Mouse (Mus musculus): Measurements from ENCODE around the gene Ets1. TPM values are rescaled to one million over a fixed set of nuclear protein-coding genes. Genes with fewer than 3 reads are reported as not detected.

Ets1 gene
- total and polyA plus RNA-seq, 3 experiments, result 10.0 to 23.5 (median 19.8) TPM

DNA sequence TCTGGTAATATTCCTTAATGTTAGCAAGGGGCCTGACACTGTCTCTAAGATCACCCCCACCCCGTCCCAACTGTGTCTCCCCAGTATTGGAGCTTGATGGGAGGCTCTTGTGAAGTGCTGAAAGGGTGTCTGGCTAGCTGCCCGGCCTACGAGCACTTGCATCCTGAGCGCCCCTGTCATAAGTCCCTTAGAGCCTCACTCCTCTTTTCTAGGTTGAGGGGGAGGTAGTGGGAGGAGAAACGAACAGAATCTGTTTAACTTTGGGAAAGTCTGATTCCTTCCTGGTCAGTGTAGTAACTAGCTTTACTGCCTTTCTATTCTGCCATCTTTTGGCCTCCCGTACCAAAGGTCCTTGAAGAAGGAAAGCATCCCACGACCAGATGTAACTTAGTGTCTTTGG lies 60.7 kb downstream of the Ets1 start:
- H3K79me2 ChIP-seq (replicated peaks; ENCODE audit: control insufficient read depth, extremely low read depth, insufficient read depth, poor library complexity, severe bottlenecking), result no peaks in the 10 kb centered on the region
- H3K4me1 ChIP-seq (ENCODE audit: control insufficient read depth in 1 of 2, insufficient read depth in 2 of 2), result peaks cover 0 to 44% of the 10 kb centered on the region in 2 experiments; a peak in 2 of 4 replicates
- H3K27ac ChIP-seq (ENCODE audit: insufficient read depth, low read depth), result no peak overlapping the region
- peak overlapping the region; percentile 46 for H3K9ac ChIP-seq (ENCODE audit: insufficient read depth, low read depth)
- in situ Hi-C loops (cut with MboI; ENCODE audit: low pct_ligation_motif_present, low pct_unique_long_range_greater_than_20kb, low sequenced_read_pairs) (loop anchor here (10.0 kb wide), 1 partner anchor 82 kb away; no protein-coding TSS in a partner anchor), dilution Hi-C loops (cut with MboI; ENCODE audit: extremely low pct_ligation_motif_present, extremely low pct_unique_long_range_greater_than_20kb, low sequenced_read_pairs) (no loop called here)
- no peaks in the 10 kb centered on the region for H3K27me3 ChIP-seq (replicated peaks)
- DNase-seq (ENCODE audit: extremely low read depth), result peak; percentile 31
- H3K4me3 ChIP-seq (replicated peaks in 1 of 3; ENCODE audit: low read depth in 2 of 3, low read length in 2 of 3, poor library complexity in 1 of 3), result peak overlapping the region; percentile 61 to 74 (median 71)
- peaks cover 0 to 20% of the 10 kb centered on the region in 2 experiments for H3K36me3 ChIP-seq (replicated peaks in 1 of 2; ENCODE audit: control insufficient read depth in 1 of 2, insufficient read depth in 1 of 2, low read length in 1 of 2)
- H3K4me2 ChIP-seq (ENCODE audit: insufficient read depth, low read depth, poor library complexity, severe bottlenecking), result peak overlapping the region; percentile 89
- H3K9me3 ChIP-seq (replicated peaks; ENCODE audit: low read length), result no peaks in the 10 kb centered on the region
- no peak for TF ChIP-seq EP300 (IDR thresholded peaks at IDR 0.05; ENCODE audit: low read length)
- TF ChIP-seq SMC3 (IDR thresholded peaks at IDR 0.05; ENCODE audit: low read depth, low read length), result no peak
- TF ChIP-seq USF1 (IDR thresholded peaks at IDR 0.05; ENCODE audit: low read depth, low read length), result no peak
- TF ChIP-seq MAX (IDR thresholded peaks at IDR 0.05; ENCODE audit: low read length), result no peak
- no peak for TF ChIP-seq CTCF (conservative IDR thresholded peaks at IDR 0.05 in 1 of 2, IDR thresholded peaks at IDR 0.05 in 1 of 2; ENCODE audit: low read depth in 2 of 2, low read length in 2 of 2)
- TF ChIP-seq POLR2A (IDR thresholded peaks at IDR 0.05; ENCODE audit: low read depth, low read length), result no peak
- TF ChIP-seq RCOR1 (conservative IDR thresholded peaks at IDR 0.05; ENCODE audit: low read depth, low read length), result no peak
- TF ChIP-seq RAD21 (IDR thresholded peaks at IDR 0.05; ENCODE audit: low read depth, low read length), result no peak
- TF ChIP-seq SIN3A (IDR thresholded peaks at IDR 0.05; ENCODE audit: low read length), result no peak
- TF ChIP-seq MEF2A (IDR thresholded peaks at IDR 0.05; ENCODE audit: borderline replicate concordance, low read depth, low read length), result no peak
- TF ChIP-seq PAX5 (IDR thresholded peaks at IDR 0.05; ENCODE audit: low read length), result no peak
- TF ChIP-seq TBP (conservative IDR thresholded peaks at IDR 0.05; ENCODE audit: low read depth, low read length), result no peak
- TF ChIP-seq IRF4 (IDR thresholded peaks at IDR 0.05; ENCODE audit: low read depth, low read length), result no peak
- TF ChIP-seq TCF12 (IDR thresholded peaks at IDR 0.05; ENCODE audit: low read depth, low read length), result no peak
- no peak for TF ChIP-seq ZKSCAN1 (IDR thresholded peaks at IDR 0.05; ENCODE audit: borderline replicate concordance, low read depth, low read length)
- no peak for TF ChIP-seq ETS1 (conservative IDR thresholded peaks at IDR 0.05; ENCODE audit: low read depth, low read length)
- TF ChIP-seq ZMIZ1 (IDR thresholded peaks at IDR 0.05; ENCODE audit: low read depth, low read length), result no peak
- no peak for TF ChIP-seq NRF1 (IDR thresholded peaks at IDR 0.05; ENCODE audit: low read depth, low read length)
- TF ChIP-seq CHD2 (IDR thresholded peaks at IDR 0.05; ENCODE audit: low read length), result no peak
- no peak for TF ChIP-seq MXI1 (IDR thresholded peaks at IDR 0.05; ENCODE audit: low read depth, low read length)

DNA sequence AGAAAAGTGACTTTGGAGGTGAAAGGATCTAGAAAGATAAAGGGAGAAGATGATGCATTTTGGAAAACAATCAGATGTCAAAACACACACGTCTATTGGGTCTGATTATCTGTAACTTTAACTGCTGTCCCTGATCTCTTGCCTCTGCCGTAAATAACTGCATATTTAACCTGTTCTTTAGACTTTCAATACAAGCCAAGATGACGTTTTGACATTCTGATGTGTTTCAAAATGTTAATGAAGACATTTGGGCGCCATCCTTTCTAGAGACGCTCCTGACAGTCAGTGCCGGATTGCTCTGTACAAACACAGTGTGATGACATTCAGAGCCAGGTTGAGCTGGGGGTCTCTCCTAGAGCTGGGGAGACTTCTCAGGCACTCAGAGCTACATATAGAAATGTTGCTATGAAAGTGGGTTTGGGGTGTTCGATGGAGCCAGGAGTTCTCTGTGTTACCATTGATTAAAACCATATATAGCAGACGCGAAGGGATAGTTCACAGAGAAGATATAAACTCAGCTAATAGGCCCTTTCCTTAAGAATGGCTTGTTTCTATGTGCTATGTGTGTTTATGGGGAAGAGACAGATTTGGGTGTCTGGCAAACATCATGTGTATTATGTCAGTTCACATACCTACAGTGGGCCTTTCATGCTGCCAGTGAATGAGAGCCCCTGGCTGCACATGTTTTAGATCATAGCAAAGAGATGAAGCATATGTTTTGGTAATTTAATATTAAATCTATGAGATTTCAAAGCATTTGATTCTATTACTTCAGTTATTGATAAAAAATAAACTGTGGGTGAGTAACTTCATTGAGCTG lies 61.5 kb downstream of the Ets1 start:
- Histone ChIP-seq H3K9me3 (replicated peaks; ENCODE audit: low read length) (no peaks in the 10 kb centered on the region), H3K4me1 (ENCODE audit: control insufficient read depth in 1 of 2, insufficient read depth in 2 of 2) (peaks cover 0 to 52% of the 10 kb centered on the region in 2 experiments; a peak in 2 of 4 replicates), H3K4me2 (ENCODE audit: insufficient read depth, low read depth, poor library complexity, severe bottlenecking) (peak overlapping the region; percentile 89; the same call in 1 of the 2 replicates), H3K4me3 (replicated peaks in 1 of 3; ENCODE audit: low read depth in 2 of 3, low read length in 2 of 3, poor library complexity in 1 of 3) (peak overlapping the region in 2 of 3 experiments; percentile 71 to 74), H3K79me2 (replicated peaks; ENCODE audit: control insufficient read depth, extremely low read depth, insufficient read depth, poor library complexity, severe bottlenecking) (no peaks in the 10 kb centered on the region), H3K27ac (ENCODE audit: insufficient read depth, low read depth) (no peak overlapping the region), H3K36me3 (replicated peaks in 1 of 2; ENCODE audit: control insufficient read depth in 1 of 2, insufficient read depth in 1 of 2, low read length in 1 of 2) (peaks cover 0 to 24% of the 10 kb centered on the region in 2 experiments), H3K27me3 (replicated peaks) (no peaks in the 10 kb centered on the region), H3K9ac (ENCODE audit: insufficient read depth, low read depth) (peak overlapping the region; percentile 46)
- in situ Hi-C loops (cut with MboI; ENCODE audit: low pct_ligation_motif_present, low pct_unique_long_range_greater_than_20kb, low sequenced_read_pairs) (loop anchor here (10.0 kb wide), 1 partner anchor 83 kb away; no protein-coding TSS in a partner anchor), dilution Hi-C loops (cut with MboI; ENCODE audit: extremely low pct_ligation_motif_present, extremely low pct_unique_long_range_greater_than_20kb, low sequenced_read_pairs) (no loop called here)
- no peak for DNase-seq (ENCODE audit: extremely low read depth)
- TF ChIP-seq MAZ (IDR thresholded peaks at IDR 0.05; ENCODE audit: low read depth, low read length) (no peak), ZMIZ1 (IDR thresholded peaks at IDR 0.05; ENCODE audit: low read depth, low read length) (no peak), GABPA (IDR thresholded peaks at IDR 0.05; ENCODE audit: insufficient replicate concordance, low read depth, low read length) (no peak), MYC (IDR thresholded peaks at IDR 0.05; ENCODE audit: low read depth, low read length) (no peak), CTCF (conservative IDR thresholded peaks at IDR 0.05 in 1 of 2, IDR thresholded peaks at IDR 0.05 in 1 of 2; ENCODE audit: low read depth in 2 of 2, low read length in 2 of 2) (no peak), EP300 (IDR thresholded peaks at IDR 0.05; ENCODE audit: low read length) (no peak), UBTF (IDR thresholded peaks at IDR 0.05; ENCODE audit: low read depth, low read length) (no peak), POLR2AphosphoS2 (IDR thresholded peaks at IDR 0.05; ENCODE audit: low read depth, low read length) (no peak), USF2 (conservative IDR thresholded peaks at IDR 0.05; ENCODE audit: low read depth, low read length) (no peak), CHD1 (IDR thresholded peaks at IDR 0.05; ENCODE audit: low read depth, low read length) (no peak), CHD2 (IDR thresholded peaks at IDR 0.05; ENCODE audit: low read length) (no peak), NRF1 (IDR thresholded peaks at IDR 0.05; ENCODE audit: low read depth, low read length) (no peak), USF1 (IDR thresholded peaks at IDR 0.05; ENCODE audit: low read depth, low read length) (no peak), ZKSCAN1 (IDR thresholded peaks at IDR 0.05; ENCODE audit: borderline replicate concordance, low read depth, low read length) (no peak)

Data from CH12.LX (cell line).